Mouse (Mus musculus) megakaryocyte, embryonic 14.5 days (primary cell): ENCODE data around the gene Tbc1d13.

Experiments used
- FLI1 ChIP-seq: IDR thresholded peaks from 2 replicates; pipeline ENCODE4 v1.6.1; 2012; ENCODE audit warnings: low read length, inconsistent platforms, mixed read lengths
- GATA1 ChIP-seq: IDR thresholded peaks from 3 replicates; pipeline ENCODE4 v1.6.1; 2012; ENCODE audit warnings: mixed read lengths, low read length, inconsistent platforms, borderline replicate concordance

- TF ChIP-seq GATA1, result no peak
- TF ChIP-seq FLI1, result no peak
Observed at GRCm38 (mm10) chr2:30122766-30123165, 10.8 kb upstream of the Tbc1d13 start.
